Mouse (Mus musculus) frontal cortex, postnatal 10 days (tissue): ENCODE results near the gene Gm14412.
"Not testable (repeated sequence)": the region's sequence is repeated elsewhere in the genome, so short reads cannot be mapped to it uniquely, and the experiment has no call there.

Experiments
- DNase-seq, 2 experiments: peaks; one replicate each; pipeline ENCODE4 v3.0.0; 2022; ENCODE audit warnings: low spot score in 2 of 2, mixed read lengths in 1 of 2

Gm14412 gene

GRCm38 (mm10) chr2:177324257-177324733 is at the start of gene Gm14412:
Gene Gm14412 (minus strand): TSS chr2:177324307.
- DNase-seq, result not testable (repeated sequence)

- DNase-seq, result not testable (repeated sequence)
Observed at GRCm38 (mm10) chr2:177329661-177330292, 5.7 kb upstream of the Gm14412 start.

DNA sequence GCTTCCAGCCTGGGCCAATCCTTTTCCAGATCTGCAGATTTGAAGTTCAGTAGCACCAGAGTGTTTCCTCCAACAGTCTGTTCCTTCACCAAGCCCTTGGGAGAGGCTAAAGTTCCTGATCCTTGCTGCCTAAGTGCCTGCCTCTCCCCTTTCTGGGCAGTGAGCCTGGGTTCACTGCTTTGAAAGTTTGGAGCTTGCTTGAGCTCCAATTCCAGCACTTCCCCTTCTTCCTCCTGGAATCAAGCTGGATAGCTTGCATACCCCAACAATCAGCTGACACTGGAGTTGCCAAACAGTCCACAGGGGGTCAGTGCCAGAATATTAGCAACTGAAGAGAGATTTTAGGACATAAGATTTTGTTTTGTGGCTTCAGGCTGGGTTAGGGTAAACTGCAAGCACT is 2.7 kb downstream of the Gm14412 start:
- DNase-seq, result not testable (repeated sequence)

GRCm38 (mm10) chr2:177320786-177321320 is 3.3 kb downstream of the Gm14412 start:
- not testable (repeated sequence) for DNase-seq

GRCm38 (mm10) chr2:177318996-177319395 is 5.1 kb downstream of the Gm14412 start:
- no peak for DNase-seq

- not testable (repeated sequence) for DNase-seq
Observed at GRCm38 (mm10) chr2:177309627-177310026, 14.5 kb downstream of the Gm14412 start.

DNA sequence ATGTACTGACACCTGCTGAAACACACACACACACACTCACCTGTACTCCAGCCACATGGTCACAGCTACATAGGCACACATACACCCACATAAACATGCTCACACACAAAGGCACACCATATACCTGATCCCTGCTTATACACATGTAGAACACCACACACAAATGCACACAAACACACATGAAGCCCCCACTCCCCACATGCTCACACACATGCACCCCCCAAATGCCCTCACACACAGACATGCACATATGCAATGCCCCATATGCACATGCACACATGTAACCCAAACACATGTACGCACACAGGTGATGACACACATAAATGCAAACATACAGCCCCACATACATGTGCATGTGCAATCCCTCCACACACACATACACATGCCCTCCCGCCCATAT is 19.1 kb downstream of the Gm14412 start:
- DNase-seq, result not testable (repeated sequence)

DNA sequence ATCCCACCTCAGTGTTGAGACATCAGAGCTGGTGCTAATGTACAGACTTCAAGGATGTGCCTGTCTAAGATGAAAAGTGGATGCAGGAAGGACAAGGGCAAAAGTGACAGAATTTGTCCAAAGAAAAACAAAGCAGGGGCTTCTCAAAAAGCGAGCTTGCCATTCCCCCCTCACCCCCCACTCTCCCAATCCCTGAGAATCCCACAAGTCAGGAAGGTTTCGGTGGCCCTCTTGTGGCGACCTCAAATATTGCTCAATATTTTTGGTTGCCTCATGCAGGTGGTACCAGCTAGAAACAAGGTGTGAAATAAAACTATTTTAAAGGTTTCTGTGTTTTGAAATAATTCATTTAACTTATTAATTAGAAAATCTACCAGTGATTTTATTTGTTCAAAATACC is 40.4 kb downstream of the Gm14412 start:
- not testable (repeated sequence) for DNase-seq

DNA sequence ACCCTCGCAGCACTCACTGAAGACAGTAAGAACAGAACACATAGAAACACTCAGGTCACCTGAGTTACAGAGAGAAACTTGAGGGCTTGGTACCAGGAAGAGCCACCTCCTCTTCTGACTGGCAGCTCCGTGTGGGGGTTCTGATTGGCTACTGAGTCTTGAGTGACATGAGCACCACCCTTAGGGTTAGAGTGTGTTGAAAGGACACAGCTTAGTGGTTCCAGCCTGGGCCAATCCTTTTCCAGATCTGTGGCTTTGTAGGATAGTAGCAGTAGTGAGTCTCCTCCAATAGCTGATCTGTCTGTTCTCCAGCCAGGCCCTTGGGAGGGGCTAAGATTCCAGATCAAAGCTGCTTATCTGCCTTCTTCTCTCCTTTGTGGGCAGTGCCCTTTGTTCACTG is 46.4 kb downstream of the Gm14412 start:
- DNase-seq, result not testable (repeated sequence)

DNA sequence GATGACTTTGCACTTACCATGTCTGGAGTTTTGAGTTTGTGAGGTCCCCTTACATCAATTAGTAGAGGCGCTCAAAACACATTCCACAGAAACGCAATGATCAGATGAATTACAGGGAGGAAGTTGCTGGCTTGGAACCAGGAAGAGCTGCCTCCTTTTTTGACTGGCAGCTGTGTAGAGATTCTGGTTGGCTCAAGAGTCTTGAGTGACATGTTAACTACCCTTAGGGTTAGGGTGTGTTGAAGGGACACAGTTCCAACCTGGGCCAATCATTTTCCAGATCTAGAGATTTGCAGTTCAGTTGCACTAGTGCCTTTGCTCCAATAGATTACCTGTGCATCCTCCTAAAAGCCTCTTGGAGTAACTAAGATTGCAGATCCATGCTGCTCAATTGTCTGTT is 51.9 kb downstream of the Gm14412 start:
- DNase-seq, result not testable (repeated sequence)

DNA sequence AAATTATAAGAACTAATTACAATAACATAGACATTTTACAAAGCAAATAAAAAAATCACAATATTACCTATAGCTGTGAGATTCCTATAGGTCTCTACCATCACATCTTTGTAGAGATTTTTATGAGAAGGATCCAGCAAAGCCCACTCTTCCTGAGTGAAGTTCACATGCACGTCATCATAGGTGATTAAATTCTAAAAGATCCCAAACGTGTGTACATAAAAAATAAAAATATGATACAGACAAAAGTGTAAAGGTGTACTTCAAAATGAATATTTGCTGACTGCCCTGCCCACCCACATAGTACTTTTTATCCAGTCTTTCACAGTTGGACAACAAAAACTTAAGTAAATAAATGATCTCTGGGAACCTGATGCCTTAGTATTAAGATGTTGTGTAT is 57.2 kb downstream of the Gm14412 start, which contains the start of gene Gm14409:
Gm14409 (minus strand) TSS at position 101 of the 400 bp plus-strand sequence.
- DNase-seq, result not testable (repeated sequence)
